Mouse (Mus musculus): ENCODE measurements at regions not wholly inside any gene's neighbourhood (a gene's known extent, or its start where the extent isn't known, plus 50 kb on each side); places are given as distances from the start of the nearest gene placed in this dataset.

DNA sequence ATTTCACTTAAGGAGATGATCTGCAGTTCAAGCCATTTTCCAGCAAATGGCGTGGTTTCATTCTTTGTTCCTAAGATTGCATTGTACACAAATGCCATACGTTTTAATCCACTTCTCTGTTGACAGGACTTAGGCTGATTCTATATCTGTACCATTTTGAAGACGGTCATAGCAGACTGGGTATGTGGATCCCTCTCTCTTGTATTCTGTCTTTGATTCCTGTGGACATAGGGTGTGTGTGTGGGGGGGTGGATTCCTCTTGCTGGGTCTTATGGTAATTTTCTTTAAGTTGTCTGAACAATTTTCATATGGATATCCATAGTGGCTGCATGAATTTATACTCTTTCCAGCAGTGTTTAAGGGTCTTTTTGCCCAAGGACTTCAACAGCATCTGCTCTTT, 251.1 kb upstream of the Tenm4 start:
- no peak overlapping the region for H3K4me3 ChIP-seq (replicated peaks in 1 of 3; ENCODE audit: low read depth in 2 of 3, low read length in 2 of 3, poor library complexity in 1 of 3)
- H3K27ac ChIP-seq (ENCODE audit: insufficient read depth, low read depth) = no peak overlapping the region
- H3K27me3 ChIP-seq (replicated peaks) = no peaks in the 10 kb centered on the region
- no peaks in the 10 kb centered on the region for H3K36me3 ChIP-seq (replicated peaks in 1 of 2; ENCODE audit: control insufficient read depth in 1 of 2, insufficient read depth in 1 of 2, low read length in 1 of 2)
- no peak overlapping the region for H3K4me2 ChIP-seq (ENCODE audit: insufficient read depth, low read depth, poor library complexity, severe bottlenecking)
- in situ Hi-C loops (cut with MboI; ENCODE audit: low pct_ligation_motif_present, low pct_unique_long_range_greater_than_20kb, low sequenced_read_pairs) = no loop called here
- TF ChIP-seq EP300 (IDR thresholded peaks at IDR 0.05; ENCODE audit: low read length) = no peak
- TF ChIP-seq SMC3 (IDR thresholded peaks at IDR 0.05; ENCODE audit: low read depth, low read length) = no peak
- TF ChIP-seq CHD1 (IDR thresholded peaks at IDR 0.05; ENCODE audit: low read depth, low read length) = no peak
- no peak for TF ChIP-seq NRF1 (IDR thresholded peaks at IDR 0.05; ENCODE audit: low read depth, low read length)
- TF ChIP-seq MAFK (IDR thresholded peaks at IDR 0.05; ENCODE audit: insufficient replicate concordance, low read length) = no peak
- no peak for TF ChIP-seq MEF2A (IDR thresholded peaks at IDR 0.05; ENCODE audit: borderline replicate concordance, low read depth, low read length)
- TF ChIP-seq BHLHE40 (IDR thresholded peaks at IDR 0.05; ENCODE audit: low read depth, low read length) = no peak
- TF ChIP-seq ETS1 (conservative IDR thresholded peaks at IDR 0.05; ENCODE audit: low read depth, low read length) = no peak
- no peak for TF ChIP-seq MYC (IDR thresholded peaks at IDR 0.05; ENCODE audit: low read depth, low read length)
- no peak for TF ChIP-seq NELFE (IDR thresholded peaks at IDR 0.05; ENCODE audit: low read depth, low read length)
- no peak for TF ChIP-seq GABPA (IDR thresholded peaks at IDR 0.05; ENCODE audit: insufficient replicate concordance, low read depth, low read length)
- no peak for TF ChIP-seq ZC3H11A (IDR thresholded peaks at IDR 0.05; ENCODE audit: low read depth, low read length)
- TF ChIP-seq JUN (IDR thresholded peaks at IDR 0.05; ENCODE audit: insufficient read depth, low read depth, low read length) = no peak
- TF ChIP-seq ELF1 (IDR thresholded peaks at IDR 0.05; ENCODE audit: low read depth, low read length) = no peak
- TF ChIP-seq MAZ (IDR thresholded peaks at IDR 0.05; ENCODE audit: low read depth, low read length) = no peak
- TF ChIP-seq RAD21 (IDR thresholded peaks at IDR 0.05; ENCODE audit: low read depth, low read length) = no peak
- no peak for TF ChIP-seq HCFC1 (IDR thresholded peaks at IDR 0.05; ENCODE audit: low read depth, low read length)
- TF ChIP-seq USF2 (conservative IDR thresholded peaks at IDR 0.05; ENCODE audit: low read depth, low read length) = no peak
- no peak for TF ChIP-seq ZKSCAN1 (IDR thresholded peaks at IDR 0.05; ENCODE audit: borderline replicate concordance, low read depth, low read length)
- peaks cover 57% of the 10 kb centered on the region for H3K9me3 ChIP-seq (replicated peaks; ENCODE audit: low read length)
- dilution Hi-C loops (cut with MboI; ENCODE audit: extremely low pct_ligation_motif_present, extremely low pct_unique_long_range_greater_than_20kb, low sequenced_read_pairs) = no loop called here
- no peak overlapping the region for H3K9ac ChIP-seq (ENCODE audit: insufficient read depth, low read depth)
- H3K79me2 ChIP-seq (replicated peaks; ENCODE audit: control insufficient read depth, extremely low read depth, insufficient read depth, poor library complexity, severe bottlenecking) = no peaks in the 10 kb centered on the region
- H3K4me1 ChIP-seq (ENCODE audit: control insufficient read depth in 1 of 2, insufficient read depth in 2 of 2) = no peaks in the 10 kb centered on the region
- no peak for DNase-seq (ENCODE audit: extremely low read depth)

DNA sequence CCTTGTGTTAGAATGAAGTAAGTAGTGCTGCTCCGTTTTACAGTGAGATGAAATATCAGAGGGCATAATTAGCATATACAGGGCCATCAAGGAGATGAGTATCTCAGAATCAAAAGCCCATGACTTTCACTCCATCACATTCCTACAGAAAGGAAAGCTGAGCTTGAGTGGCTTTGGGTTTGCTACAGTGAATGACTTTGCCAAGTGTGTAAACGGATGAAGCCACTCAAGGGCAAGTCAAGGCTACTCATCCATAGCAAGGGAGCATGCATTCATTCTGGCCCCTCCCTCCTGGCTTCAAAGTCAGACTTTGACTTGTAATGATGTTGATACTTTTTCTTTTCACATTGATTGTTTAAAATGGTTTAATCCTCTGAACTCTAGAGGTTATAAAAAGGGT, 246.2 kb upstream of the Tenm4 start:
- DNase-seq (ENCODE audit: extremely low read depth) = no peak
- no peak overlapping the region for H3K4me2 ChIP-seq (ENCODE audit: insufficient read depth, low read depth, poor library complexity, severe bottlenecking)
- peaks cover 56% of the 10 kb centered on the region for H3K9me3 ChIP-seq (replicated peaks; ENCODE audit: low read length)
- no peak overlapping the region for H3K9ac ChIP-seq (ENCODE audit: insufficient read depth, low read depth)
- H3K79me2 ChIP-seq (replicated peaks; ENCODE audit: control insufficient read depth, extremely low read depth, insufficient read depth, poor library complexity, severe bottlenecking) = no peaks in the 10 kb centered on the region
- no peaks in the 10 kb centered on the region for H3K4me1 ChIP-seq (ENCODE audit: control insufficient read depth in 1 of 2, insufficient read depth in 2 of 2)
- in situ Hi-C loops (cut with MboI; ENCODE audit: low pct_ligation_motif_present, low pct_unique_long_range_greater_than_20kb, low sequenced_read_pairs) = no loop called here
- no peaks in the 10 kb centered on the region for H3K36me3 ChIP-seq (replicated peaks in 1 of 2; ENCODE audit: control insufficient read depth in 1 of 2, insufficient read depth in 1 of 2, low read length in 1 of 2)
- H3K4me3 ChIP-seq (replicated peaks in 1 of 3; ENCODE audit: low read depth in 2 of 3, low read length in 2 of 3, poor library complexity in 1 of 3) = no peak overlapping the region
- no peak for TF ChIP-seq SMC3 (IDR thresholded peaks at IDR 0.05; ENCODE audit: low read depth, low read length)
- no peak for TF ChIP-seq NRF1 (IDR thresholded peaks at IDR 0.05; ENCODE audit: low read depth, low read length)
- TF ChIP-seq CHD2 (IDR thresholded peaks at IDR 0.05; ENCODE audit: low read length) = no peak
- no peak for TF ChIP-seq SIN3A (IDR thresholded peaks at IDR 0.05; ENCODE audit: low read length)
- no peak for TF ChIP-seq TCF12 (IDR thresholded peaks at IDR 0.05; ENCODE audit: low read depth, low read length)
- no peak for TF ChIP-seq ZKSCAN1 (IDR thresholded peaks at IDR 0.05; ENCODE audit: borderline replicate concordance, low read depth, low read length)
- no peak for TF ChIP-seq HCFC1 (IDR thresholded peaks at IDR 0.05; ENCODE audit: low read depth, low read length)
- TF ChIP-seq ZNF384 (IDR thresholded peaks at IDR 0.05; ENCODE audit: low read depth, low read length) = no peak
- TF ChIP-seq JUN (IDR thresholded peaks at IDR 0.05; ENCODE audit: insufficient read depth, low read depth, low read length) = no peak
- TF ChIP-seq RCOR1 (conservative IDR thresholded peaks at IDR 0.05; ENCODE audit: low read depth, low read length) = no peak
- TF ChIP-seq MEF2A (IDR thresholded peaks at IDR 0.05; ENCODE audit: borderline replicate concordance, low read depth, low read length) = no peak
- TF ChIP-seq ETS1 (conservative IDR thresholded peaks at IDR 0.05; ENCODE audit: low read depth, low read length) = no peak
- TF ChIP-seq UBTF (IDR thresholded peaks at IDR 0.05; ENCODE audit: low read depth, low read length) = no peak
- H3K27ac ChIP-seq (ENCODE audit: insufficient read depth, low read depth) = no peak overlapping the region
- dilution Hi-C loops (cut with MboI; ENCODE audit: extremely low pct_ligation_motif_present, extremely low pct_unique_long_range_greater_than_20kb, low sequenced_read_pairs) = no loop called here
- H3K27me3 ChIP-seq (replicated peaks) = no peaks in the 10 kb centered on the region
